Mouse (Mus musculus) embryo, embryonic 10 days (tissue): ENCODE measurements around the gene Cdh3.
A peak's percentile ranks its signal among the peaks of the same experiment; 100 is the strongest.

Experiments used
- DNase-seq: peaks from one replicate; pipeline ENCODE4 v3.0.0-alpha.2; 2015; ENCODE audit warnings: low spot score

Cdh3 gene

GRCm38 (mm10) chr8:106510365-106510975 is at the start of gene Cdh3:
TSS of gene Cdh3 (plus strand) at chr8:106510891.
- peak; percentile 71 for DNase-seq

GRCm38 (mm10) chr8:106462131-106462530 is 48.6 kb upstream of the Cdh3 start:
- DNase-seq: no peak

- no peak for DNase-seq
Measured at GRCm38 (mm10) chr8:106463795-106464194, 46.9 kb upstream of the Cdh3 start.

GRCm38 (mm10) chr8:106469485-106469884 is 41.2 kb upstream of the Cdh3 start:
- DNase-seq: peak; percentile 52

- no peak for DNase-seq
Measured at GRCm38 (mm10) chr8:106474001-106474400, 36.7 kb upstream of the Cdh3 start.

GRCm38 (mm10) chr8:106500018-106500685 is 10.5 kb upstream of the Cdh3 start, which contains the start of gene 6030452D12Rik:
TSS of gene 6030452D12Rik (plus strand) at chr8:106500522.
- no peak for DNase-seq

GRCm38 (mm10) chr8:106504241-106504640 is 6.5 kb upstream of the Cdh3 start:
- DNase-seq: no peak

- DNase-seq: no peak
Measured at GRCm38 (mm10) chr8:106505328-106505965, 5.2 kb upstream of the Cdh3 start.

GRCm38 (mm10) chr8:106506106-106506505 is 4.6 kb upstream of the Cdh3 start:
- no peak for DNase-seq

GRCm38 (mm10) chr8:106507761-106508331 is 2.8 kb upstream of the Cdh3 start:
- DNase-seq: peak; percentile 87

- peak; percentile 18 for DNase-seq
Measured at GRCm38 (mm10) chr8:106508456-106508855, 2.2 kb upstream of the Cdh3 start.

- no peak for DNase-seq
Measured at GRCm38 (mm10) chr8:106509079-106509780, 1.5 kb upstream of the Cdh3 start.

GRCm38 (mm10) chr8:106511065-106511501 is 392 bp downstream of the Cdh3 start:
- DNase-seq: no peak

GRCm38 (mm10) chr8:106511531-106512041 is 895 bp downstream of the Cdh3 start:
- DNase-seq: peak; percentile 69

- no peak for DNase-seq
Measured at GRCm38 (mm10) chr8:106512475-106513150, 1.9 kb downstream of the Cdh3 start.

- DNase-seq: no peak
Measured at GRCm38 (mm10) chr8:106515946-106516479, 5.3 kb downstream of the Cdh3 start.

GRCm38 (mm10) chr8:106516581-106516980 is 5.9 kb downstream of the Cdh3 start:
- DNase-seq: no peak

- no peak for DNase-seq
Measured at GRCm38 (mm10) chr8:106518763-106519162, 8.1 kb downstream of the Cdh3 start.

GRCm38 (mm10) chr8:106520578-106520977 is 9.9 kb downstream of the Cdh3 start:
- no peak for DNase-seq

GRCm38 (mm10) chr8:106521845-106522244 is 11.2 kb downstream of the Cdh3 start:
- peak; percentile 55 for DNase-seq

- DNase-seq: no peak
Measured at GRCm38 (mm10) chr8:106526725-106527124, 16.0 kb downstream of the Cdh3 start.
